Mouse (Mus musculus): Measurements from ENCODE around the gene Cort.
"Not testable (repeated sequence)": the region's sequence is repeated elsewhere in the genome, so short reads cannot be mapped to it uniquely, and the experiment has no call there.

Gene Cort

GRCm38 (mm10) chr4:149126663-149127062 lies at the start of gene Cort:
TSS of gene Cort (minus strand) at chr4:149126763.
- in situ Hi-C loops (cut with MseI, MboI), result no loop called here

GRCm38 (mm10) chr4:149173661-149174060 lies 47.1 kb upstream of the Cort start:
- in situ Hi-C loops (cut with MseI, MboI), result no loop called here

GRCm38 (mm10) chr4:149172666-149173065 lies 46.1 kb upstream of the Cort start:
- in situ Hi-C loops (cut with MseI, MboI), result no loop called here

- in situ Hi-C loops (cut with MseI, MboI), result no loop called here
Observed at GRCm38 (mm10) chr4:149172083-149172482, 45.5 kb upstream of the Cort start.

- in situ Hi-C loops (cut with MseI, MboI), result no loop called here
Observed at GRCm38 (mm10) chr4:149171581-149171981, 45.0 kb upstream of the Cort start.

GRCm38 (mm10) chr4:149170394-149170931 lies 43.9 kb upstream of the Cort start:
- in situ Hi-C loops (cut with MseI, MboI), result no loop called here

- in situ Hi-C loops (cut with MseI, MboI), result not testable (repeated sequence)
Observed at GRCm38 (mm10) chr4:149169926-149170325, 43.4 kb upstream of the Cort start.

GRCm38 (mm10) chr4:149168016-149168415 lies 41.5 kb upstream of the Cort start:
- in situ Hi-C loops (cut with MseI, MboI), result no loop called here

- in situ Hi-C loops (cut with MseI, MboI), result no loop called here
Observed at GRCm38 (mm10) chr4:149166957-149167611, 40.5 kb upstream of the Cort start.

- in situ Hi-C loops (cut with MseI, MboI), result no loop called here
Observed at GRCm38 (mm10) chr4:149166215-149166946, 39.8 kb upstream of the Cort start, which contains the start of gene Pgd. TSS of gene Pgd (minus strand) at chr4:149166771.

GRCm38 (mm10) chr4:149164150-149164549 lies 37.6 kb upstream of the Cort start:
- in situ Hi-C loops (cut with MseI, MboI), result no loop called here

- in situ Hi-C loops (cut with MseI, MboI), result no loop called here
Observed at GRCm38 (mm10) chr4:149163196-149163595, 36.6 kb upstream of the Cort start.

- in situ Hi-C loops (cut with MseI, MboI), result no loop called here
Observed at GRCm38 (mm10) chr4:149161166-149161565, 34.6 kb upstream of the Cort start.

- in situ Hi-C loops (cut with MseI, MboI), result no loop called here
Observed at GRCm38 (mm10) chr4:149159891-149160290, 33.3 kb upstream of the Cort start.

GRCm38 (mm10) chr4:149159203-149159602 lies 32.6 kb upstream of the Cort start:
- in situ Hi-C loops (cut with MseI, MboI), result no loop called here

GRCm38 (mm10) chr4:149157415-149157973 lies 30.9 kb upstream of the Cort start:
- in situ Hi-C loops (cut with MseI, MboI), result no loop called here

GRCm38 (mm10) chr4:149155711-149156110 lies 29.1 kb upstream of the Cort start:
- in situ Hi-C loops (cut with MseI, MboI), result no loop called here

GRCm38 (mm10) chr4:149154859-149155258 lies 28.3 kb upstream of the Cort start:
- in situ Hi-C loops (cut with MseI, MboI), result no loop called here

GRCm38 (mm10) chr4:149150721-149151120 lies 24.2 kb upstream of the Cort start:
- in situ Hi-C loops (cut with MseI, MboI), result no loop called here

GRCm38 (mm10) chr4:149150256-149150655 lies 23.7 kb upstream of the Cort start:
- in situ Hi-C loops (cut with MseI, MboI), result no loop called here

- in situ Hi-C loops (cut with MseI, MboI), result no loop called here
Observed at GRCm38 (mm10) chr4:149149611-149150010, 23.0 kb upstream of the Cort start.

GRCm38 (mm10) chr4:149149196-149149595 lies 22.6 kb upstream of the Cort start:
- in situ Hi-C loops (cut with MseI, MboI), result no loop called here

GRCm38 (mm10) chr4:149148084-149148483 lies 21.5 kb upstream of the Cort start:
- in situ Hi-C loops (cut with MseI, MboI), result no loop called here
